Mouse (Mus musculus) liver, postnatal 0 days (tissue): ENCODE results near the gene Foxo3. TPM values are rescaled to one million over a fixed set of nuclear protein-coding genes. Genes with fewer than 3 reads are reported as not detected.

Experiments used
- ATAC-seq: fragments of 200-750 bp; cut with Nextera tagmentation; 2 replicates; pipeline ENCODE4 v1.8.0; 2017; ENCODE audit warnings: mild to moderate bottlenecking, moderate library complexity
- DNase-seq: peaks from one replicate; pipeline ENCODE4 v3.0.0-alpha.2; 2016
- H3K27ac ChIP-seq: fragments of 300-500 bp; sonication (generic); 2 replicates; pipeline ENCODE4 v1.5.1; 2014; ENCODE audit warnings: antibody characterized with exemption, moderate library complexity, mild to moderate bottlenecking, low read depth
- H3K27me3 ChIP-seq: fragments of 300-500 bp; sonication (generic); 2 replicates; pipeline ENCODE4 v1.6.1; 2014; ENCODE audit warnings: low read length, control low read depth, mixed read lengths; ENCODE audit not compliant: insufficient read depth
- H3K36me3 ChIP-seq: fragments of 300-500 bp; sonication (generic); replicated peaks from 2 replicates; pipeline ENCODE4 v1.6.1; 2014; ENCODE audit warnings: mild to moderate bottlenecking, control low read depth, low read length, moderate library complexity, mixed read lengths; ENCODE audit not compliant: insufficient read depth
- H3K4me1 ChIP-seq: fragments of 300-500 bp; sonication (generic); 2 replicates; pipeline ENCODE4 v1.6.1; 2014; ENCODE audit warnings: antibody characterized with exemption, mild to moderate bottlenecking, control low read depth; ENCODE audit not compliant: insufficient read depth
- H3K4me2 ChIP-seq: fragments of 300-500 bp; sonication (generic); 2 replicates; pipeline ENCODE4 v1.6.1; 2014; ENCODE audit warnings: low read depth, mild to moderate bottlenecking, low read length, moderate library complexity, mixed read lengths
- H3K4me3 ChIP-seq: fragments of 300-500 bp; sonication (generic); 2 replicates; pipeline ENCODE4 v1.5.1; 2014; ENCODE audit warnings: low read depth, low read length
- H3K9ac ChIP-seq: fragments of 300-500 bp; sonication (generic); replicated peaks from 2 replicates; pipeline ENCODE4 v1.6.1; 2014; ENCODE audit warnings: mild to moderate bottlenecking, moderate library complexity
- H3K9me3 ChIP-seq: fragments of 300-500 bp; sonication (generic); 2 replicates; pipeline ENCODE4 v1.6.1; 2016; ENCODE audit warnings: mild to moderate bottlenecking, control low read depth, low read length, mixed read lengths
- CTCF ChIP-seq: sonication (generic); IDR thresholded peaks from 2 replicates; pipeline ENCODE4 v1.5.1; 2016; ENCODE audit warnings: antibody characterized with exemption, low read depth
- EP300 ChIP-seq: IDR thresholded peaks from 2 replicates; pipeline ENCODE4 v1.6.1; 2016; ENCODE audit warnings: antibody characterized with exemption, low read depth, mild to moderate bottlenecking
- WGBS: fragments of 180-500 bp; shearing (Covaris S2); extraction: QIAGEN DNeasy Blood & Tissue Kit; methylation state at CpG from one replicate; pipeline ENCODE4 v1.1.7; 2014; ENCODE audit not compliant: insufficient replicate concordance; 5-methylcytosine and 5-hydroxymethylcytosine counted together
- polyA plus RNA-seq: library from polyadenylated mRNA; unstranded; fragments of >200 nt; fragmentation: Nextera tagmentation; extraction: Ambion mirVana; gene quantifications from 2 replicates; pipeline ENCODE4 v1.2.1, GENCODE M21; 2015

Foxo3 gene
- polyA plus RNA-seq, 1 experiment from 2014 or later, result 8.4 TPM

DNA sequence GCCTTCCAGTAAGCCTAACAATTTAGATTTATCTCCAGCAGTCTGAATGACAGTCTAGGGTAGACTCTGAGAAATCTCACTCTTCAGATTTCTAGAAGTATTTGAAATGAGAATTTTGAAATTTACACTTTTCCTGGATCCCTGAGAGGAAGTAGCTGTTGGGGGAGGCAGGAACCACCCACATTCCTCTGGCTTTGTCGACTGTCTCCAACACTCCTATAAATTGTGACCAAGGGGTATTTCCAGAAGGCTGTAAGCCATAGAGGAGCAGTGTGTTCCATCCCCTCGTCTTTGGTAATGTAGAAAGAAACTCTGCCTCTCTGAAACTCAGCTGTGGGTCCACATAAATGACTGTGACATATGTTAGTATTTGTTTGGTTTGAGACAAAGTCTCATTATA lies 132.4 kb downstream of the Foxo3 start:
- Histone ChIP-seq H3K9ac (no peak overlapping the region), H3K4me3 (no peak overlapping the region), H3K4me1 (0 out of 2 replicates have a peak, but pooled peaks cover 3% of the 10 kb centered on the region), H3K9me3 (no peaks in the 10 kb centered on the region), H3K27ac (no peak overlapping the region), H3K36me3 (no peaks in the 10 kb centered on the region), H3K4me2 (no peak overlapping the region), H3K27me3 (no peaks in the 10 kb centered on the region)
- WGBS, result 38% methylated on average over 2 of the region's 2 CpGs
- ATAC-seq (no peak), DNase-seq (no peak)
- TF ChIP-seq EP300 (no peak), CTCF (no peak)

DNA sequence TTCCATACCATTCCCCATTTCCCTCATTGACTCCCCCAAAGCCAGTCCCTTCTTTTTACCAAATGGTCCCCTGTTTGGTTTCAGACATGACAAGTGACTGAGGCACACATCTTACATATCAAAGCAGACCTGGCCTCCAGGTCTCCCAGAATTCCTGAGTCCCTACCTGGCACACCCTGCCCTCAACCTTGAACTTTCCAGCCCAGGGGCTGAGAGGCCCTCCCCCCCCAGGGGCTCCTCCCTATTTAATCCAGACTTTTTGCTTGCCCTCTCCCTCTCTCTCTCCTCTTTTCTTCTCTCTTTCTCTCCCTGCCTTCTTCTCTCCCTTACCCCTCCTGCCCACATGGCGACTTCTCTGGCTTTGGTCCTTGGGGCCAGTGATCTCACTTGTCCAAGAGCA lies 133.8 kb downstream of the Foxo3 start:
- no peak for DNase-seq
- no peak for ATAC-seq
- Histone ChIP-seq H3K4me2 (no peak overlapping the region), H3K4me3 (no peak overlapping the region), H3K27me3 (no peaks in the 10 kb centered on the region), H3K9me3 (no peaks in the 10 kb centered on the region), H3K9ac (no peak overlapping the region), H3K27ac (no peak overlapping the region), H3K4me1 (0 out of 2 replicates have a peak, but pooled peaks cover 3% of the 10 kb centered on the region), H3K36me3 (no peaks in the 10 kb centered on the region)
- TF ChIP-seq CTCF (no peak), EP300 (no peak)
- 78% methylated on average over 1 of the region's 1 CpGs for WGBS

DNA sequence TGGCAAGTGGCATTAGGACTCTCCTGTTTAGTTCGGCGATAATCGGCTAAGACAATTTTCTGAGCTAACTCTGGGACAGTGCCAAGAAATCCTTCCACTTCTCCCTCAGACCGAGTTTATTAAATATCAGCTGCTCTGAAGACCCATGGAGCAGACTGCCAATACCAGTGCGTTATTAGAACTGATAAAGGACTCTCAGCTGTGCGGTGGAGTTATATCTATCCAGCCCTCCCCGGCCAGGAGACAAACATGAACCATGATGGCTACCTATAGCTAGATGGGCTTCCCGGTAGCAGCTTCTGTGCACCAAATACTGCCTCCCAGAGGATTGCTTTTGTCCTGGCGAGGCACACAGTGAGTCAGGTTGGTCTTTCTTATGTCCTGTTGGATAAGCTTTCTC lies 134.5 kb downstream of the Foxo3 start:
- H3K27ac ChIP-seq, result no peak overlapping the region
- 0 out of 2 replicates have a peak, but pooled peaks cover 3% of the 10 kb centered on the region for H3K4me1 ChIP-seq
- H3K9me3 ChIP-seq, result no peaks in the 10 kb centered on the region
- ATAC-seq, result no peak
- TF ChIP-seq EP300 (no peak), CTCF (no peak)
- H3K4me2 ChIP-seq, result no peak overlapping the region
- no peak overlapping the region for H3K4me3 ChIP-seq
- no peak for DNase-seq
- H3K27me3 ChIP-seq, result no peaks in the 10 kb centered on the region
- 59% methylated on average over 9 of the region's 9 CpGs for WGBS
- H3K36me3 ChIP-seq, result no peaks in the 10 kb centered on the region
- no peak overlapping the region for H3K9ac ChIP-seq

DNA sequence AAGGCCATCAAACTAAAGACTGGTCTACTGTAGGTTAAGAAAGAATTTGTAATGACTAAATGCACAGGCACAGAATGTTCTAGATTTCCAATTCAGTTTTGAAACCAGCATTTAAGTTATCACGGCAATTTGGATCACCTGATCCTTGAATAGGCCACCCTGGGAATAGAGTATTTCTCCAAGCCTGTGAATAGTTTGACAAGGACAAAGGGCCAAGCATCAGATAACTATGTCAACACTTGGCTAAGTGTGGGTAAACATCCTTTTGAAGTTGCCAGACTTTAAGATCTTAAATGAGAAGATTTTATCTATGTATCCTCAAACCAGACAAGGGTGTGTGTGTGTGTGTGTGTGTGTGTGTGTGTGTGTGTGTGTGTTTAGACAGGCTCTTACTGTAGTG lies 136.8 kb downstream of the Foxo3 start:
- H3K27ac ChIP-seq, result no peak overlapping the region
- H3K9ac ChIP-seq, result no peak overlapping the region
- no peak for ATAC-seq
- no peak overlapping the region for H3K4me2 ChIP-seq
- no peaks in the 10 kb centered on the region for H3K27me3 ChIP-seq
- no peaks in the 10 kb centered on the region for H3K4me1 ChIP-seq
- no peak for TF ChIP-seq EP300
- no peak for TF ChIP-seq CTCF
- DNase-seq, result no peak
- no peak overlapping the region for H3K4me3 ChIP-seq
- 71% methylated on average over 1 of the region's 1 CpGs for WGBS
- H3K36me3 ChIP-seq, result no peaks in the 10 kb centered on the region
- H3K9me3 ChIP-seq, result no peaks in the 10 kb centered on the region

DNA sequence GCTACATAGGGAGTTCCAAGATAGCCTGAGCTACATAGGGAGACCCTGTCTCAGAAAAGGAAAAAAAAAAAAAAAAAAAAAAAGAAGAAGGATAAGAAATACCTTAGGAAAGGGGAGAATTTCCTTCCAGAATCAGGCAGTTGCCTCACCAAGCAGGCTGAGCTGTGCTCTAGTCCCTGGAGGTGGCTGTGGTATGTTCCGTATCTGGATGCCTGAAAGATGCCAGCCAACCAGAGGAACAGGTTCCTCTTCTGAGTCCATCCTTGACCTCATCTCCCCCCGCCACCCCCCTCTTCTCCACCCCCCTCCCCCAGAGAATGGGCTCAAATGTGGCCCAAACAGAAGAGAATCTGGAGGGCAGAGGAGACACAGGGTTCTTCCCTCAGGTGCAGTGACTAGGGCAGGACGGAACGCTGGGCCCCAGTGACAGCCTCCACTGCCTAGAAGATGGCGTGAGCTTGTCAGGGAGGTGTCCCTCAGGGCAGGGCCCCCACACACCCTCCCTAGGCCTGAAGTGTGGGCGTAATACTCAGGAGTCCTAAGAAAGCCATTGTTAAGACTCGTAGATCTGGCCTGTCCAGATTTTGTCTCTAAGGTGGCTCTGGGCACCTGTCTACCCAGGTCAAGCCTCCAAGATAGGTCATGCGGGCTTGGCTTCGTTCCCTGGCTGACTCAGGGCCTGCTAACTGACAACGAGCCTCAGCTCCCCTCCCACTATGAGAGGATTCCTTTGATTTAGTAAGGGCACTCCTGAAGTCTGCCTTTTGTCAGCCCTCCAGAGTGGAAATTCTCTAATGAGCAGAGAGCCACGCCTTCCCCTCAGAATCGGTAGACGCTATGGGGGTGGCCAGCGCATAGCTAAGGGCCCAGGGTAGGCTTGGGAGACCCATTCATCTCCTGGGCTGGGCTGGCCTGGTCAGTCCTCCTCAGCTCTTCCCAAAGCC lies 141.5 kb downstream of the Foxo3 start:
- 76% methylated on average over 14 of the region's 14 CpGs for WGBS
- Histone ChIP-seq H3K27me3 (no peaks in the 10 kb centered on the region), H3K4me3 (no peak overlapping the region), H3K27ac (no peak overlapping the region), H3K4me1 (no peaks in the 10 kb centered on the region), H3K4me2 (no peak overlapping the region), H3K36me3 (no peaks in the 10 kb centered on the region), H3K9ac (no peak overlapping the region), H3K9me3 (no peaks in the 10 kb centered on the region)
- ATAC-seq (no peak), DNase-seq (no peak)
- TF ChIP-seq CTCF (no peak), EP300 (no peak)

Other genes with a start within 250 kb of the Foxo3 start
- 2.3 and 2.9 TPM in 2 replicates for gene Afg1l, start 201.8 kb upstream of the Foxo3 start, polyA plus RNA-seq
- 173 and 176 TPM in 2 replicates for gene Snx3, start 225.3 kb upstream of the Foxo3 start, polyA plus RNA-seq